Mouse (Mus musculus) CD8-positive naive resting alpha-beta T cell, adult 57 days (primary cell): ENCODE data around the gene Lce3e. TPM values are rescaled to one million over a fixed set of nuclear protein-coding genes. Genes with fewer than 3 reads are reported as not detected.

Experiments used
- total RNA-seq: library from RNA; stranded (reverse); gene quantifications from one replicate; pipeline ENCODE4 v1.2.4, GENCODE M21; 2023

The Lce3e gene
- total RNA-seq: not detected

GRCm38 (mm10) chr3:92966761-92967160 is at the start of gene Lce3e:
Gene Lce3e (plus strand): TSS chr3:92967061.

GRCm38 (mm10) chr3:92926130-92926529 is 40.7 kb upstream of the Lce3e start, which contains the start of gene Lce3a:
Gene Lce3a (minus strand): TSS chr3:92926230.

GRCm38 (mm10) chr3:92932679-92933078 is 34.2 kb upstream of the Lce3e start, which contains the start of gene Lce3b:
Gene Lce3b (plus strand): TSS chr3:92932979.

GRCm38 (mm10) chr3:92944186-92944585 is 22.7 kb upstream of the Lce3e start, which contains the start of gene Lce3c:
Gene Lce3c (plus strand): TSS chr3:92944486.

GRCm38 (mm10) chr3:92957090-92957489 is 9.8 kb upstream of the Lce3e start, which contains the start of gene Lce3d:
Gene Lce3d (plus strand): TSS chr3:92957390.

GRCm38 (mm10) chr3:92991926-92992325 is 25.1 kb downstream of the Lce3e start, which contains the start of gene Lce3f:
Gene Lce3f (plus strand): TSS chr3:92992226.

GRCm38 (mm10) chr3:93015460-93016104 is 48.7 kb downstream of the Lce3e start, which contains the start of gene Crct1:
Gene Crct1 (minus strand): TSS chr3:93015687.

Other genes starting within 250 kb of the Lce3e start
- gene Lce1f, start 246.7 kb upstream of the Lce3e start, total RNA-seq: not detected
- gene Gm38119, start 228.0 kb upstream of the Lce3e start, total RNA-seq: not detected
- not detected for gene Lce1g, start 214.7 kb upstream of the Lce3e start, total RNA-seq
- gene Lce1h, start 202.0 kb upstream of the Lce3e start, total RNA-seq: not detected
- gene Lce1i, start 188.2 kb upstream of the Lce3e start, total RNA-seq: not detected
- not detected for gene Lce1j, start 176.5 kb upstream of the Lce3e start, total RNA-seq
- gene Lce1k, start 159.2 kb upstream of the Lce3e start, total RNA-seq: not detected
- not detected for gene Kprp, start 139.8 kb upstream of the Lce3e start, total RNA-seq
- gene Lce1l, start 115.8 kb upstream of the Lce3e start, total RNA-seq: not detected
- gene 2310050C09Rik, start 96.8 kb upstream of the Lce3e start, total RNA-seq: not detected
- not detected for gene Lce3a, start 40.8 kb upstream of the Lce3e start, total RNA-seq
- gene Lce3b, start 34.1 kb upstream of the Lce3e start, total RNA-seq: not detected
- not detected for gene Lce3c, start 22.6 kb upstream of the Lce3e start, total RNA-seq
- gene Lce3d, start 9.7 kb upstream of the Lce3e start, total RNA-seq: not detected
- gene Lce3f, start 25.2 kb downstream of the Lce3e start, total RNA-seq: not detected
- gene Crct1, start 48.6 kb downstream of the Lce3e start, total RNA-seq: not detected
- gene Lce1m, start 52.0 kb downstream of the Lce3e start, total RNA-seq: not detected
- not detected for gene Gm4858, start 101.8 kb downstream of the Lce3e start, total RNA-seq
- not detected for gene Crnn, start 177.7 kb downstream of the Lce3e start, total RNA-seq
- gene Flg2, start 230.2 kb downstream of the Lce3e start, total RNA-seq: not detected